Mouse (Mus musculus) hindbrain, embryonic 12.5 days (tissue): Measurements from ENCODE around the gene Spock1. TPM values are rescaled to one million over a fixed set of nuclear protein-coding genes. Genes with fewer than 3 reads are reported as not detected.

Source experiments
- ATAC-seq: fragments of 200-750 bp; cut with Nextera tagmentation; 2 replicates; pipeline ENCODE4 v1.8.0; 2017; ENCODE audit warnings: moderate TSS enrichment; ENCODE audit not compliant: low FRiP score
- H3K27ac ChIP-seq: fragments of 300-500 bp; sonication (generic); 2 replicates; pipeline ENCODE4 v1.5.1; 2016; ENCODE audit warnings: mild to moderate bottlenecking
- H3K27me3 ChIP-seq: fragments of 300-500 bp; sonication (generic); 2 replicates; pipeline ENCODE4 v1.6.1; 2016; ENCODE audit warnings: mild to moderate bottlenecking
- H3K36me3 ChIP-seq: fragments of 300-500 bp; sonication (generic); 2 replicates; pipeline ENCODE4 v1.6.1; 2016; ENCODE audit warnings: mild to moderate bottlenecking
- H3K4me1 ChIP-seq: fragments of 300-500 bp; sonication (generic); 2 replicates; pipeline ENCODE4 v1.6.1; 2016
- H3K4me2 ChIP-seq: fragments of 300-500 bp; sonication (generic); replicated peaks from 2 replicates; pipeline ENCODE4 v1.6.1; 2016; ENCODE audit warnings: mild to moderate bottlenecking
- H3K4me3 ChIP-seq: fragments of 300-500 bp; sonication (generic); 2 replicates; pipeline ENCODE4 v1.5.1; 2016; ENCODE audit warnings: mild to moderate bottlenecking
- H3K9ac ChIP-seq: fragments of 300-500 bp; sonication (generic); 2 replicates; pipeline ENCODE4 v1.6.1; 2016; ENCODE audit warnings: mild to moderate bottlenecking, moderate library complexity
- H3K9me3 ChIP-seq: fragments of 300-500 bp; sonication (generic); replicated peaks from 2 replicates; pipeline ENCODE4 v1.6.1; 2016; ENCODE audit warnings: mild to moderate bottlenecking
- WGBS: fragments of 180-500 bp; shearing (Covaris S2); methylation state at CpG from one replicate; pipeline ENCODE4 v1.1.7; 2016; 5-methylcytosine and 5-hydroxymethylcytosine counted together
- polyA plus RNA-seq: library from polyadenylated mRNA; unstranded; fragments of >200 nt; fragmentation: Nextera tagmentation; extraction: Ambion mirVana; gene quantifications from 2 replicates; pipeline ENCODE4 v1.2.1, GENCODE M21; 2016

Gene Spock1
- polyA plus RNA-seq, 1 experiment from 2014 or later, result 31.2 TPM

DNA sequence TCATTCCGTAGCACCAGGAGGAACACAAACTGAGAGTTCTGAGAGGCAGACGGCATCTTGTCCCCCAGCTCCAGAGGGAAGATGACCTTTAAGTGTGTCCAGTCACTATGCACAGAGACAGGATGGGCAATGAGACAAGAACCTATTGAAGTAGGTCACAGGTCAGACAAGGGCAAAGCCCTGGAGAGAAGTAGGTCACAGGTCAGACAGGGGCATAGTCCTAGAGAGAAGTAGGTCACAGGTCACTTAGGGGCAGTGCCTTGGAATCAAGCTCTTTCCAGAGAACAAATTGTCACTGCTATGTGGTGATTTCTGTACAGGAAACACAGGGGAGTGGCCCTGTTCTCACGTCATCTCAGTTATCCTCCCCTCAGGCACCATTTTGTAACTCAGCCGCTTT, 334.6 kb downstream of the Spock1 start:
- no peaks in the 10 kb centered on the region for H3K36me3 ChIP-seq
- H3K27ac ChIP-seq, result no peak overlapping the region
- H3K4me1 ChIP-seq, result no peaks in the 10 kb centered on the region
- no peak overlapping the region for H3K9ac ChIP-seq
- no peak for ATAC-seq
- H3K27me3 ChIP-seq, result no peaks in the 10 kb centered on the region
- no peak overlapping the region for H3K4me3 ChIP-seq
- WGBS, result 47% methylated on average over 4 of the region's 4 CpGs
- H3K9me3 ChIP-seq, result no peaks in the 10 kb centered on the region
- no peak overlapping the region for H3K4me2 ChIP-seq

DNA sequence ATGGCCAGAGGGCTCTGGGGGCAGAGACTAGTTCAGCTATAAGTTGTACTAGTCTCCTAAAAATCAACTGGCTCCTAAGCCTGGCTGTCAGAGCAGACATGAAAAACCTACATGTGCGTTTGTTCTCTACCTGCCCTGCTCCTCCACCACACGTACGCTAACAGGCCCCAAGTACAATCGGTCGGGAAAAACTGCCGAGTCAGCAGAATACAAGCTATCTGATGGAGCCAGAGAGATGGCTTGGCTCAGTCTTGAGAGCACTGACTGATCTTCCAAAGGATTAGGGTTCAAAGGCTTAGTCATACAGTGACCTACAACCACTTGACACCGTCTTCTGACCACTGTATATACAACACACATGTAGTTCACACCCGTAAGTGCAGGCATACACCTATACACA, 339.7 kb downstream of the Spock1 start:
- H3K4me2 ChIP-seq, result no peak overlapping the region
- H3K36me3 ChIP-seq, result no peaks in the 10 kb centered on the region
- 90% methylated on average over 8 of the region's 8 CpGs for WGBS
- H3K4me3 ChIP-seq, result no peak overlapping the region
- H3K9me3 ChIP-seq, result no peaks in the 10 kb centered on the region
- H3K4me1 ChIP-seq, result no peaks in the 10 kb centered on the region
- H3K27me3 ChIP-seq, result no peaks in the 10 kb centered on the region
- no peak overlapping the region for H3K27ac ChIP-seq
- no peak for ATAC-seq
- H3K9ac ChIP-seq, result no peak overlapping the region

DNA sequence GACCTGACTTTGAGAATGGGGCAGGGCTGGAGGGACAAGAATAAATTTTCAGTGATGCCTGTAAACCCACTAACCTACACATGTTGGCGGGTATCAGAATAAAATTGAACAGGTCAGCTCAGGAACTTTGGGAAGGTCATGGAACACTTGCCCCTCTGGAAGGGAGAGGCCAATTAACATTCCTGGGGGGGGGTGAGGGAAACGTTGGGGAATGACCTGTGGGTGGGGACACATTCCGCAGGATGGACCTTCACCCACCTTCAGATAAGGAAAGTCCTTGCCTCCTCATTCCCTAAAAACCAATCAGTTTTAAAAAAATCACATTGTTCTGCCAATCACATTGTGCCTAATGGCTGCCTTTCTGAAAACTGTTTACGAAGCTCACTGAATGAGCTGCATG, 352.9 kb downstream of the Spock1 start:
- H3K36me3 ChIP-seq, result no peaks in the 10 kb centered on the region
- H3K27ac ChIP-seq, result no peak overlapping the region
- 68% methylated on average over 4 of the region's 4 CpGs for WGBS
- H3K9me3 ChIP-seq, result no peaks in the 10 kb centered on the region
- no peaks in the 10 kb centered on the region for H3K4me1 ChIP-seq
- H3K4me2 ChIP-seq, result no peak overlapping the region
- ATAC-seq, result no peak
- H3K9ac ChIP-seq, result no peak overlapping the region
- H3K27me3 ChIP-seq, result no peaks in the 10 kb centered on the region
- no peak overlapping the region for H3K4me3 ChIP-seq

DNA sequence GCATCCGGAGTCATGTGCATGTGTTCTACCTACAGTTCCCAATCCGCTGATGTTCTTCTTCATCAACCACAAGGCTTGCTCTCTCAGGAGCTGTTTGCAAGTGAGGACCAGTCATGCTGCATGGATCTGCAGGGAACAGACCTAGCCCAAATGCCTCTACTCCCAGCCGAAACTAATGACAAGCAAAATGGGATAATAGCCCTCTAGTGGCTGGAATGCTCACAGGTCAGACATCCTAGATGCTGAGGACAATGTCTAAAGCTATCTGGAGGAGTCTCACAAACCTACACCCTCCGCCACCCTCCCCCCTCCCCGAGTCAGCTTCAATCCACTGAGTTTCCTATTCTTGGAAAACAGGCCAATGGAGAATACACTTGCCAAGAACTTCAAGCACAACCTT, 358.4 kb downstream of the Spock1 start:
- no peak overlapping the region for H3K27ac ChIP-seq
- no peaks in the 10 kb centered on the region for H3K36me3 ChIP-seq
- H3K4me1 ChIP-seq, result no peaks in the 10 kb centered on the region
- H3K9me3 ChIP-seq, result no peaks in the 10 kb centered on the region
- 30% methylated on average over 5 of the region's 5 CpGs for WGBS
- H3K9ac ChIP-seq, result no peak overlapping the region
- no peak for ATAC-seq
- H3K27me3 ChIP-seq, result no peaks in the 10 kb centered on the region
- no peak overlapping the region for H3K4me2 ChIP-seq
- no peak overlapping the region for H3K4me3 ChIP-seq

DNA sequence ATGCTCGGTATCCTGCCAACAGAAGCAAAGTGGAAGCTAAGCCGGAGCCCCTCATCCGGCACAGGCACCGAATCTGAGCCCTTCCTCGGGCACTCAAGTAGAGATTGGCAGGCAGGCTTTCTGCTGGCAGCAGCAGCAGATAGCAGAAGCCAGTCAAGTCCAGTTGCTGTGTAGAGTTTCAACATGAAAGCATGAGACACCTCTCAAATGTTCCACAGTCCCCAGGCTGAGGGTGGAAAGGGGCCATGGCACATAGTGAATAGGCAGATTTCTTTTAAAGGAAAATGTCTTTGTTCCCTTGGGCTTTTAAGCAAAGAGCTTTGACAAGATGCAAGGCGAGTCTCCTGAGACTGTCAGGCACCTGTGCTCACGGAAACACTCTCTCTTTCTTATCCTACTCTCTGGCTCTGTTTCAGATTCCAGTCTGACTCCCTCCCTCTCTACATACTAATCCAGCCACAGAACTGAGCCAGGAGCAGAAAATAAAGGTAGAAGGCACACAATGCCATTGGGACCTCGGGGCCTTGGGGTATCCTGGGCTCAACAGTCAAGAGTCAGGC, 371.1 kb downstream of the Spock1 start:
- ATAC-seq, result no peak
- 75% methylated on average over 8 of the region's 8 CpGs for WGBS
- Histone ChIP-seq H3K4me2 (no peak overlapping the region), H3K9me3 (no peaks in the 10 kb centered on the region), H3K4me1 (peaks cover 5% of the 10 kb centered on the region; the same call in 1 of the 2 replicates), H3K36me3 (no peaks in the 10 kb centered on the region), H3K27me3 (no peaks in the 10 kb centered on the region), H3K9ac (no peak overlapping the region), H3K27ac (no peak overlapping the region), H3K4me3 (no peak overlapping the region)

DNA sequence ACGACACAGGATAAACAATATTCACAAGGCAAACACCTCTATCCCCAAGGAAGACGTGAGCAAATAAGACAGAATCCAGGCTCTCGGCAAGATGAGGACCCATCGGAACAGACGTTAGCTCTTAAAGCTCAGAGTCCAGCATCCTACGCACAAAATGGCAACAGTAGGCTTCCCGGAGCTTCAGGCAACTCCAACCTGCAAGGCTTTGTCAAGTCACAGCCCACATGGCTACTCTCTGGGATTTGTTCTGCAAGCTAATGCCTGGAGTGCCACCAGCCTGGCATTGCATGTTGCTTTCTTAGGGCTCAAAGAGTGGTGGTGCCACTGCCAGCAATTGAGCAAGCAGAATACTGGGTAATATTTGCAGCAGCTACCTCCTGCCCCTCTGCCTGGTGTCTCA, 373.8 kb downstream of the Spock1 start:
- ATAC-seq, result no peak
- H3K4me3 ChIP-seq, result no peak overlapping the region
- H3K9me3 ChIP-seq, result no peaks in the 10 kb centered on the region
- no peak overlapping the region for H3K27ac ChIP-seq
- H3K36me3 ChIP-seq, result no peaks in the 10 kb centered on the region
- no peak overlapping the region for H3K9ac ChIP-seq
- 0 out of 2 replicates have a peak, but pooled peaks cover 2% of the 10 kb centered on the region for H3K4me1 ChIP-seq
- WGBS, result 88% methylated on average over 7 of the region's 7 CpGs
- no peak overlapping the region for H3K4me2 ChIP-seq
- no peaks in the 10 kb centered on the region for H3K27me3 ChIP-seq

DNA sequence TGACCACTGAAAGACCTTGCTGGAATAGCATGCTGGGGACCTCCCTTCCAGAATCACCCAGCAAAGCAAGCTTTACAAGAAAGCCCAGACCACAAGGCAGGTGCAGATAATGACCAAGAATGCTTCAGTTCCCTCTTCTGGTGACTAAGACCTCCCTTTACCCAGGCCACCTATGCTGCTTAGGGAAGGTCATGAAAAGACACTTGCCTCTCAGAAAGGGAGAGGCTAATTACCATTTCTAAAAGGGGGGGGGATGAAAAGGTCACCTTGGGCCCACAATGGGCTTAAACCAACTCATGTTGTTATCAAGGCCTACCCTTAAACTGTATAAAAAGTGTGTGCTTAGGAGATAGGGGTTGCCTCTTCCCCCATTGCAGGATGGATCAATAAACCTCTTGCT, 382.2 kb downstream of the Spock1 start:
- Histone ChIP-seq H3K9ac (no peak overlapping the region), H3K4me3 (no peak overlapping the region), H3K4me1 (0 out of 2 replicates have a peak, but pooled peaks cover 6% of the 10 kb centered on the region), H3K36me3 (no peaks in the 10 kb centered on the region), H3K9me3 (no peaks in the 10 kb centered on the region), H3K27ac (no peak overlapping the region), H3K4me2 (no peak overlapping the region), H3K27me3 (0 out of 2 replicates have a peak, but pooled peaks cover 3% of the 10 kb centered on the region)
- no peak for ATAC-seq

DNA sequence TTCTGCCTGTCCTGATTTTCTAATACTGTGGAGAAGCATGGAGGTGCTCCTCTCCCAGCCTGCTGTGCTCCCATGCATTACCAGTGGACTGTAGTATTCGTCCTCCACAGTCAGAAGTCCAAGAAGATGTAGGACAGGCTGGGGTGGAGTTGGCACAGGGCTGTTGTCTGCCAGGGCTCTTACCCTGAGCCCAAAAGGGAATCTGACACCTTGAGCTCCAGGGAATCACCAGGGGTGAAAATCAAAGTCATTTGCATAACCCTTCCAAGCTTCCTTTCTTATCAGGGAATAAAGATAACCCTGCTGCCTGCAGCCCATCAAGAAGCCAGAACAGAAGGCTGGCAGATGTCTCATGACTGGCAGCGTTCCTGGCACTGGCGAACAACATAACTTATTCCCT, 383.6 kb downstream of the Spock1 start:
- 83% methylated on average over 3 of the region's 3 CpGs for WGBS
- Histone ChIP-seq H3K9me3 (no peaks in the 10 kb centered on the region), H3K4me2 (no peak overlapping the region), H3K36me3 (no peaks in the 10 kb centered on the region), H3K9ac (no peak overlapping the region), H3K4me3 (no peak overlapping the region), H3K27me3 (0 out of 2 replicates have a peak, but pooled peaks cover 3% of the 10 kb centered on the region), H3K27ac (no peak overlapping the region), H3K4me1 (0 out of 2 replicates have a peak, but pooled peaks cover 9% of the 10 kb centered on the region)
- ATAC-seq, result no peak

DNA sequence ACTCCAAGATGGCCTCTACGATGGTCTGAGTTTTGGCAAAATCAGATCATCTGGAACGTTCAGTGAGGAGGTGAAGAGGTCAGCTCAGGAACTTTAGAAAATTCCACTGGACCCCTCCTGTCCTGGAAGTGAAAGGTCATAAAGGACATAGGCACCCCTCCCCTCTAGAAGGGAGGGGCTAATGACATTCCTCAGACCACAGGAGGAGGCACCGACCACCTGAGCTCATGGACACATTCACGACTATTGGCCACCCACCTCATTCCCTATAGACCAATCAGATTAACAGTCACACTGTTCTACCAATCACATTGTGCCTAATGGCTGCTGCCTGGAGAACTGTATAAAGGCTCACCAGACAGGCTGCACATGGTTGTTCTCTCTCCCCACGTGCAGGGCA, 384.8 kb downstream of the Spock1 start:
- Histone ChIP-seq H3K4me1 (0 out of 2 replicates have a peak, but pooled peaks cover 7% of the 10 kb centered on the region), H3K4me2 (no peak overlapping the region), H3K27me3 (0 out of 2 replicates have a peak, but pooled peaks cover 3% of the 10 kb centered on the region), H3K9me3 (no peaks in the 10 kb centered on the region), H3K9ac (no peak overlapping the region), H3K27ac (no peak overlapping the region), H3K4me3 (no peak overlapping the region), H3K36me3 (no peaks in the 10 kb centered on the region)
- ATAC-seq, result no peak
- WGBS, result 80% methylated on average over 5 of the region's 5 CpGs

DNA sequence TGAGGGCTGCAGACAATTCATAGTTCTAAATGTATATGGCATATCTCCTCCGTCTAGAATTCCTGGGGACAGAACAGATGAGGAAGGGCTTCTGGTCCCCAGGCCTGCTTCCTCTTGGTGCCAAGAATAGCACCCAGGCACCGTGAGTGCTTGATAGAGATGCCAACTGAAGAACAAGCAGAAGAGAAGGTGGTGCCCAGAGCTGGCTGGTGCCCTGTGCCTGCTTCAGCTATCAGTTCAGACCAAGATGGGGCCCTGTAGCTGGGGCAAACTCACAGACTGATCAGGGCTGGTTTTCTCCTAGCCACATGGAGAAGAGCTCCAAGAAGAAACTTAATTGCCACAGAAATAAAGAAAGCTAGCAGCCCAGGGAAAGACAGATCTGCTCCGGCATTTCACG, 385.8 kb downstream of the Spock1 start:
- Histone ChIP-seq H3K36me3 (no peaks in the 10 kb centered on the region), H3K4me2 (no peak overlapping the region), H3K9me3 (no peaks in the 10 kb centered on the region), H3K27me3 (0 out of 2 replicates have a peak, but pooled peaks cover 3% of the 10 kb centered on the region), H3K9ac (no peak overlapping the region), H3K4me3 (no peak overlapping the region), H3K4me1 (0 out of 2 replicates have a peak, but pooled peaks cover 7% of the 10 kb centered on the region), H3K27ac (no peak overlapping the region)
- WGBS, result 84% methylated on average over 4 of the region's 4 CpGs
- no peak for ATAC-seq

DNA sequence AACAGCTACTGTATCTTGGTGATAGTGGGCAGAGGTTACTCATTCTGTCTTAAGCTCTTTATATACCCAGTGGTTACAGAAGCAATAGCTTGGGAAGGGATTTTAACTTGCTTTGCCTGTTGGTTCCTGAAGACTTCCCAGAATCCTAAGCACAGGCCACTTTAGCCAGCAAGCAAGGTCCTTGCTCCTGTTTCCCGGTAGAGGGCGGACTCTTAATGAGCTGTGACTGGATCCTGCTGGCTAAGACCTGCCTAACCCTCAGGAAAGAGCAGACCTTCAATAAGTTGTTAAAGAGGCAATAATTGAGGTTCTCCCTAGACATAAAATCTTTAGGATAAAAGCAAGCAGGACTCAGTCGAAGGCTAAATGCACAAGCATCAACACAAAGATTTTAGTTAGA, 387.0 kb downstream of the Spock1 start:
- Histone ChIP-seq H3K27me3 (0 out of 2 replicates have a peak, but pooled peaks cover 3% of the 10 kb centered on the region), H3K4me3 (no peak overlapping the region), H3K4me1 (peaks cover 8% of the 10 kb centered on the region; the same call in 1 of the 2 replicates), H3K4me2 (no peak overlapping the region), H3K36me3 (no peaks in the 10 kb centered on the region), H3K27ac (no peak overlapping the region), H3K9me3 (no peaks in the 10 kb centered on the region), H3K9ac (no peak overlapping the region)
- WGBS, result 17% methylated on average over 3 of the region's 3 CpGs
- ATAC-seq, result no peak

DNA sequence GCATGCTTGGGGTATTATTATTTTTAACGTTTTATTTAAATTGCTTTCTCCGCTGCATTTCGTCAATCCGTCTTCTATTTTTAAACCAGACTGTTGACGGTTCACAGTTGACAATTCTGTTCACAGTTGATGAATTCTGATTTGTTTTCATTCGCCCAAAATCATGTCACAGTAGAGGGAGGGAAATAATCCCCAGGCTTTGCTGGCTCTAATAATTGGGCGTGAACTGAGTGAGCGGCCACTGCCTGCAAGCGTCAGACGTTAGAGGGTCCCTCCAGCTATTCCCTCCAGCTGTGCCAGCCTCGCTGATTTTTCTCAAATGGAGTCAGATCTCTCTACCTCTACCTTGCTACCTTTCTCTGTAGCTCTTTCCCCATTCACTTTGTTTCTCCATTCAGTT, 388.3 kb downstream of the Spock1 start:
- H3K27me3 ChIP-seq, result 0 out of 2 replicates have a peak, but pooled peaks cover 3% of the 10 kb centered on the region
- H3K9ac ChIP-seq, result no peak overlapping the region
- no peak for ATAC-seq
- H3K4me2 ChIP-seq, result no peak overlapping the region
- H3K9me3 ChIP-seq, result no peaks in the 10 kb centered on the region
- no peak overlapping the region for H3K4me3 ChIP-seq
- H3K4me1 ChIP-seq, result peaks cover 12% of the 10 kb centered on the region; the same call in 1 of the 2 replicates
- no peaks in the 10 kb centered on the region for H3K36me3 ChIP-seq
- 54% methylated on average over 11 of the region's 11 CpGs for WGBS
- H3K27ac ChIP-seq, result no peak overlapping the region

DNA sequence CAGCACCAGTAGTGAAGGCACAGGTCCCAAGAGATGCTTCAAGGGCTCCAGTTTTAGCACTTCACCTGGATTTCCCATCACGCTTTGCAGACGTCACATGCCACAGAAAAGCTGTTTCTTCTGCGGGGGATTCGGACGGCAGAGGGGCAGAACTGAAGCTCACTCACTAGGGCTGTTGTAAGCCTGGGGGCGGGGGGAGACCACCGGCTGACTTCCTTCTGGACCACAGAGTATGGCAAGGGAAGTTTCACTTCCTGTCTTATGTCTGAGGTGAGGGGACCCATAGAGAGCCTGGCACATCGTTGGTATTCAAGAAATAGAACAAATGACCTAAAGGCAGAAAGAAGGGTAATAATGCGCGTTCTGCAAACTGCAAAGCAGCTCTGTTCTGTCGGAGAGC, 392.4 kb downstream of the Spock1 start:
- Histone ChIP-seq H3K36me3 (no peaks in the 10 kb centered on the region), H3K9me3 (no peaks in the 10 kb centered on the region), H3K4me1 (peaks cover 12% of the 10 kb centered on the region; the same call in 1 of the 2 replicates), H3K27ac (no peak overlapping the region), H3K9ac (no peak overlapping the region), H3K4me3 (no peak overlapping the region), H3K27me3 (no peaks in the 10 kb centered on the region), H3K4me2 (no peak overlapping the region)
- no peak for ATAC-seq
- 86% methylated on average over 11 of the region's 11 CpGs for WGBS
